Mouse (Mus musculus) layer of hippocampus, postnatal 25 days (tissue): ENCODE measurements around the gene Krt5. TPM values are rescaled to one million over a fixed set of nuclear protein-coding genes. Genes with fewer than 3 reads are reported as not detected.

Experiments used
- microRNA-seq, 2 experiments: library from miRNA; unstranded; fragments of <30 nt; microRNA quantifications; one replicate each; pipeline ENCODE4 v1.2.0; 2021
- total RNA-seq, 2 experiments: library from RNA; stranded (reverse); gene quantifications; 2 replicates each; pipeline ENCODE4 v1.2.3; 2021

The Krt5 gene
- total RNA-seq, 2 experiments from 2014 or later, result 0.33 to 0.52 TPM

Small RNA genes lying within 50 kb of the gene (microRNA-seq; reads per million reads assigned to microRNA genes)
- gene Gm44323 (0 reads per million in 2 experiments), gene Gm44342 (0 reads per million in 2 experiments), gene Gm44383 (0 reads per million in 2 experiments)

Other genes with a start within 250 kb of the Krt5 start
- gene Krt81, start 249.1 kb downstream of the Krt5 start, total RNA-seq, result not detected
- not detected for gene Krt86, start 239.4 kb downstream of the Krt5 start, total RNA-seq
- gene Krt83, start 221.4 kb downstream of the Krt5 start, total RNA-seq, result not detected
- gene Gm49425, start 195.6 kb downstream of the Krt5 start, total RNA-seq, result not detected
- not detected for gene Krt84, start 180.1 kb downstream of the Krt5 start, total RNA-seq
- gene Krt82, start 162.2 kb downstream of the Krt5 start, total RNA-seq, result not detected
- gene Krt90, start 149.9 kb downstream of the Krt5 start, total RNA-seq, result not detected
- not detected for gene Krt75, start 139.0 kb downstream of the Krt5 start, total RNA-seq
- gene Gm5414, start 84.7 kb downstream of the Krt5 start, total RNA-seq, result not detected
- gene Gm5478, start 65.5 kb downstream of the Krt5 start, total RNA-seq, result not detected
- gene Krt6b, start 32.6 kb downstream of the Krt5 start, total RNA-seq, result not detected
- not detected for gene Krt6a, start 18.6 kb downstream of the Krt5 start, total RNA-seq
- gene Krt71, start 30.2 kb upstream of the Krt5 start, total RNA-seq, result not detected
- gene Krt72, start 73.6 kb upstream of the Krt5 start, total RNA-seq, result not detected
- gene Krt73, start 89.4 kb upstream of the Krt5 start, total RNA-seq, result 1 to 10 TPM; 7.3 to 9.0 TPM
- gene Krt2, start 105.3 kb upstream of the Krt5 start, total RNA-seq, result 1 to 10 TPM; 5.2 to 5.4 TPM
- 1 to 10 TPM; 3.5 to 4.1 TPM for gene Krt1, start 137.9 kb upstream of the Krt5 start, total RNA-seq
- 10 to 100 TPM in 1 of 2 experiments, 1 to 10 TPM in 1; 9.4 to 11.3 TPM for gene Krt77, start 156.8 kb upstream of the Krt5 start, total RNA-seq
- gene Krt76, start 180.0 kb upstream of the Krt5 start, total RNA-seq, result not detected
- not detected for gene Krt4, start 211.8 kb upstream of the Krt5 start, total RNA-seq
- gene Krt79, start 227.4 kb upstream of the Krt5 start, total RNA-seq, result under 1 TPM; 0.28 to 0.32 TPM
- gene Krt78, start 241.4 kb upstream of the Krt5 start, total RNA-seq, result not detected